Mouse (Mus musculus): Measurements from ENCODE around the gene Itgb5. TPM values are rescaled to one million over a fixed set of nuclear protein-coding genes. Genes with fewer than 3 reads are reported as not detected.

Itgb5 gene
- total RNA-seq, 2 experiments from 2014 or later, result 31.9 to 33.3 TPM

- intact Hi-C loops (cut with DNase I; ENCODE audit: low total_unique reads), result loop anchor here (10.0 kb wide), 1 partner anchor 63 kb away; no protein-coding TSS in a partner anchor
Measured at GRCm38 (mm10) chr16:33947664-33948571, 118.5 kb downstream of the Itgb5 start.

GRCm38 (mm10) chr16:33950386-33950785, 120.9 kb downstream of the Itgb5 start:
- intact Hi-C loops (cut with DNase I; ENCODE audit: low total_unique reads), result loop anchor here (2.0 kb wide), 1 partner anchor 128 kb away; no protein-coding TSS in a partner anchor

More at GRCm38 (mm10) chr16:33947664-33948571, 118.5 kb downstream of the Itgb5 start:
- DNase-seq, result no peak

GRCm38 (mm10) chr16:33950830-33951229, 121.4 kb downstream of the Itgb5 start:
- peak; percentile 82 for DNase-seq
- intact Hi-C loops (cut with DNase I; ENCODE audit: low total_unique reads), result loop anchor here (2.0 kb wide), 1 partner anchor 128 kb away; no protein-coding TSS in a partner anchor

More at GRCm38 (mm10) chr16:33950386-33950785, 120.9 kb downstream of the Itgb5 start:
- no peak for DNase-seq

- intact Hi-C loops (cut with DNase I; ENCODE audit: low total_unique reads), result no loop called here
Measured at GRCm38 (mm10) chr16:33953008-33953407, 123.5 kb downstream of the Itgb5 start.

GRCm38 (mm10) chr16:33954793-33955192, 125.3 kb downstream of the Itgb5 start:
- DNase-seq, result no peak
- intact Hi-C loops (cut with DNase I; ENCODE audit: low total_unique reads), result no loop called here

More at GRCm38 (mm10) chr16:33953008-33953407, 123.5 kb downstream of the Itgb5 start:
- no peak for DNase-seq

GRCm38 (mm10) chr16:33963509-33963908, 134.0 kb downstream of the Itgb5 start:
- intact Hi-C loops (cut with DNase I; ENCODE audit: low total_unique reads), result no loop called here
- DNase-seq, result no peak

GRCm38 (mm10) chr16:33965878-33966537, 136.5 kb downstream of the Itgb5 start:
- DNase-seq, result no peak
- intact Hi-C loops (cut with DNase I; ENCODE audit: low total_unique reads), result no loop called here

GRCm38 (mm10) chr16:33966538-33967282, 137.2 kb downstream of the Itgb5 start, which contains the start of gene Umps:
Gene Umps (minus strand): TSS chr16:33967038.
- intact Hi-C loops (cut with DNase I; ENCODE audit: low total_unique reads), result no loop called here
- peak; percentile 81 for DNase-seq

- intact Hi-C loops (cut with DNase I; ENCODE audit: low total_unique reads), result no loop called here
- no peak for DNase-seq
Measured at GRCm38 (mm10) chr16:33967283-33967640, 137.8 kb downstream of the Itgb5 start.

GRCm38 (mm10) chr16:33979855-33980254, 150.4 kb downstream of the Itgb5 start:
- intact Hi-C loops (cut with DNase I; ENCODE audit: low total_unique reads), result no loop called here

GRCm38 (mm10) chr16:33983712-33984111, 154.2 kb downstream of the Itgb5 start:
- no peak for DNase-seq
- intact Hi-C loops (cut with DNase I; ENCODE audit: low total_unique reads), result no loop called here

More at GRCm38 (mm10) chr16:33979855-33980254, 150.4 kb downstream of the Itgb5 start:
- DNase-seq, result no peak

- intact Hi-C loops (cut with DNase I; ENCODE audit: low total_unique reads), result no loop called here
- no peak for DNase-seq
Measured at GRCm38 (mm10) chr16:33985372-33985771, 155.9 kb downstream of the Itgb5 start.

GRCm38 (mm10) chr16:33986993-33987392, 157.5 kb downstream of the Itgb5 start:
- intact Hi-C loops (cut with DNase I; ENCODE audit: low total_unique reads), result no loop called here
- no peak for DNase-seq

GRCm38 (mm10) chr16:33988358-33989012, 159.0 kb downstream of the Itgb5 start:
- DNase-seq, result peak; percentile 38
- intact Hi-C loops (cut with DNase I; ENCODE audit: low total_unique reads), result no loop called here

GRCm38 (mm10) chr16:33989106-33989505, 159.6 kb downstream of the Itgb5 start:
- no peak for DNase-seq
- intact Hi-C loops (cut with DNase I; ENCODE audit: low total_unique reads), result no loop called here

GRCm38 (mm10) chr16:33990712-33991111, 161.2 kb downstream of the Itgb5 start:
- no peak for DNase-seq
- intact Hi-C loops (cut with DNase I; ENCODE audit: low total_unique reads), result no loop called here

GRCm38 (mm10) chr16:33994321-33994720, 164.9 kb downstream of the Itgb5 start:
- intact Hi-C loops (cut with DNase I; ENCODE audit: low total_unique reads), result no loop called here
- no peak for DNase-seq

GRCm38 (mm10) chr16:33995496-33995895, 166.0 kb downstream of the Itgb5 start:
- intact Hi-C loops (cut with DNase I; ENCODE audit: low total_unique reads), result no loop called here
- no peak for DNase-seq

- DNase-seq, result peak; percentile 54
- intact Hi-C loops (cut with DNase I; ENCODE audit: low total_unique reads), result no loop called here
Measured at GRCm38 (mm10) chr16:33996030-33996429, 166.6 kb downstream of the Itgb5 start.

All from gastrocnemius, postnatal 14 days (tissue).